23 mouse cellular contexts compared by ENCODE assay signal in genomic region chr2:22783137-22783638, GRCm38 (mm10). TPM values are rescaled to one million over a fixed set of nuclear protein-coding genes. Genes with fewer than 3 reads are reported as not detected.
DNase-seq lines count a peak whose midpoint lies in the region; ATAC-seq and TF ChIP-seq lines count a peak whose summit lies in the region.
"Had no signal": no experiment of that assay in that cellular context is flagged by ENCODE, and none has a peak within 500 bp of the region (broad histone marks: within the 10 kb centered on the region; RNA-seq: fewer than 3 reads in every experiment).

No protein-coding gene starts in this region.

- H3K9me3 ChIP-seq in liver, embryonic 13.5 days (replicated peaks) = no peaks in the 10 kb centered on the region
- no peaks in the 10 kb centered on the region for H3K9me3 ChIP-seq in liver, postnatal 0 days (ENCODE audit: low read length)
- H3K9me3 ChIP-seq in liver, embryonic 15.5 days (replicated peaks) = no peaks in the 10 kb centered on the region
- H3K9me3 ChIP-seq: forebrain, embryonic 10.5 days; forebrain, embryonic 13.5 days; hindbrain, embryonic 10.5 days; hindbrain, embryonic 13.5 days had no signal

- no peak for TF ChIP-seq POLR2A in thymus, adult 2 months (IDR thresholded peaks at IDR 0.05; ENCODE audit: control insufficient read depth, extremely low read depth, insufficient read depth, low read length, poor library complexity)
- no peak for TF ChIP-seq POLR2A in kidney, adult 2 months (IDR thresholded peaks at IDR 0.05; ENCODE audit: low read depth, low read length)

- no peak overlapping the region for H3K4me3 ChIP-seq in liver, embryonic 13.5 days (replicated peaks)
- no peak overlapping the region for H3K4me3 ChIP-seq in liver, postnatal 0 days (ENCODE audit: low read depth, low read length)
- H3K4me3 ChIP-seq in thymus, adult 2 months (ENCODE audit: control insufficient read depth, insufficient read depth, low read length) = no peak overlapping the region
- H3K4me3 ChIP-seq in liver, embryonic 15.5 days (replicated peaks) = no peak overlapping the region
- H3K4me3 ChIP-seq in kidney, adult 2 months (ENCODE audit: insufficient read depth, low read depth, low read length) = no peak overlapping the region
- H3K4me3 ChIP-seq: forebrain, embryonic 10.5 days; forebrain, embryonic 13.5 days; hindbrain, embryonic 10.5 days; hindbrain, embryonic 13.5 days had no signal

- no peak for DNase-seq in liver, embryonic 13.5 days
- no peak for DNase-seq in liver, postnatal 0 days
- DNase-seq in thymus, adult 2 months = no peak
- no peak for DNase-seq in thymus, postnatal 14 days
- no peak for DNase-seq in c-Kit-positive CD71-positive TER-119-positive erythroid progenitor cells, embryonic 14.5 days (ENCODE audit: low spot score)
- no peak for DNase-seq in kidney, adult 2 months
- DNase-seq: adrenal gland, adult 8-10 months; adrenal gland, postnatal 25 days; B cell, adult 2 months; cerebellum, adult 18-20 months; cerebellum, adult 9-10 months; cerebellum, postnatal 14 days; gastrocnemius, postnatal 10 days; gastrocnemius, postnatal 36 days had no signal

- no peaks in the 10 kb centered on the region for H3K36me3 ChIP-seq in liver, embryonic 13.5 days
- H3K36me3 ChIP-seq in liver, postnatal 0 days (replicated peaks; ENCODE audit: insufficient read depth, low read length) = no peaks in the 10 kb centered on the region
- no peaks in the 10 kb centered on the region; the same call in 1 of the 2 replicates for H3K36me3 ChIP-seq in thymus, adult 2 months (ENCODE audit: control insufficient read depth, insufficient read depth, low read length)
- no peaks in the 10 kb centered on the region for H3K36me3 ChIP-seq in liver, embryonic 15.5 days (replicated peaks)
- H3K36me3 ChIP-seq in kidney, adult 2 months (ENCODE audit: control insufficient read depth, insufficient read depth, low read length) = no peaks in the 10 kb centered on the region
- H3K36me3 ChIP-seq: forebrain, embryonic 10.5 days; hindbrain, embryonic 10.5 days; hindbrain, embryonic 13.5 days had no signal

- no peak overlapping the region for H3K4me2 ChIP-seq in liver, embryonic 13.5 days
- no peak overlapping the region for H3K4me2 ChIP-seq in liver, postnatal 0 days (ENCODE audit: low read depth, low read length)
- H3K4me2 ChIP-seq in liver, embryonic 15.5 days = no peak overlapping the region
- H3K4me2 ChIP-seq: forebrain, embryonic 13.5 days; heart, embryonic 11.5 days; hindbrain, embryonic 13.5 days had no signal

- peak; percentile 49 for ATAC-seq in liver, embryonic 13.5 days (ENCODE audit: low read depth)
- ATAC-seq in liver, postnatal 0 days = no peak
- peak; percentile 41; the same call in 1 of the 2 replicates for ATAC-seq in liver, embryonic 15.5 days (ENCODE audit: insufficient read depth)
- ATAC-seq: forebrain, embryonic 13.5 days; forebrain, embryonic 16.5 days; hindbrain, embryonic 16.5 days had no signal

- no peak overlapping the region for H3K27ac ChIP-seq in liver, embryonic 13.5 days
- H3K27ac ChIP-seq in liver, postnatal 0 days (ENCODE audit: low read depth) = no peak overlapping the region
- peak overlapping the region; percentile 37 for H3K27ac ChIP-seq in thymus, adult 2 months (ENCODE audit: control insufficient read depth, insufficient read depth, low read length)
- H3K27ac ChIP-seq in liver, embryonic 15.5 days (replicated peaks) = no peak overlapping the region
- H3K27ac ChIP-seq in kidney, adult 2 months (ENCODE audit: insufficient read depth, low read depth, low read length) = no peak overlapping the region
- H3K27ac ChIP-seq: forebrain, embryonic 10.5 days; forebrain, embryonic 13.5 days; hindbrain, embryonic 10.5 days; hindbrain, embryonic 13.5 days had no signal

- H3K27me3 ChIP-seq in liver, embryonic 13.5 days = no peaks in the 10 kb centered on the region
- no peaks in the 10 kb centered on the region for H3K27me3 ChIP-seq in liver, postnatal 0 days (ENCODE audit: insufficient read depth, low read length)
- H3K27me3 ChIP-seq in thymus, adult 2 months (ENCODE audit: control insufficient read depth, insufficient read depth, low read length) = no peaks in the 10 kb centered on the region
- no peaks in the 10 kb centered on the region for H3K27me3 ChIP-seq in liver, embryonic 15.5 days
- no peaks in the 10 kb centered on the region; the same call in 1 of the 2 replicates for H3K27me3 ChIP-seq in kidney, adult 2 months (replicated peaks; ENCODE audit: control insufficient read depth, insufficient read depth, low read length)
- H3K27me3 ChIP-seq: CH12.LX; forebrain, embryonic 13.5 days; hindbrain, embryonic 13.5 days had no signal

- no peak overlapping the region for H3K9ac ChIP-seq in liver, embryonic 13.5 days
- H3K9ac ChIP-seq in liver, postnatal 0 days (replicated peaks) = no peak overlapping the region
- no peak overlapping the region for H3K9ac ChIP-seq in liver, embryonic 15.5 days
- H3K9ac ChIP-seq: forebrain, embryonic 13.5 days; hindbrain, embryonic 13.5 days had no signal

- H3K4me1 ChIP-seq in liver, embryonic 13.5 days (replicated peaks) = peaks cover 61% of the 10 kb centered on the region
- H3K4me1 ChIP-seq in liver, postnatal 0 days (ENCODE audit: insufficient read depth) = peaks cover 4% of the 10 kb centered on the region; the same call in 1 of the 2 replicates
- H3K4me1 ChIP-seq in thymus, adult 2 months (replicated peaks; ENCODE audit: control insufficient read depth, insufficient read depth, low read length) = peaks cover 14% of the 10 kb centered on the region
- peaks cover 53% of the 10 kb centered on the region for H3K4me1 ChIP-seq in liver, embryonic 15.5 days (replicated peaks)
- H3K4me1 ChIP-seq in kidney, adult 2 months (ENCODE audit: control insufficient read depth, insufficient read depth, low read length) = no peaks in the 10 kb centered on the region
- H3K4me1 ChIP-seq: forebrain, embryonic 10.5 days; forebrain, embryonic 13.5 days; hindbrain, embryonic 10.5 days; hindbrain, embryonic 13.5 days had no signal

- TF ChIP-seq EP300 in liver, postnatal 0 days (IDR thresholded peaks at IDR 0.05; ENCODE audit: low read depth) = no peak

- WGBS in liver, embryonic 13.5 days (ENCODE audit: insufficient replicate concordance) = 56% methylated on average over 2 of the region's 2 CpGs
- 63% methylated on average over 2 of the region's 2 CpGs for WGBS in liver, postnatal 0 days (ENCODE audit: insufficient replicate concordance)
- 89% methylated on average over 2 of the region's 2 CpGs for WGBS in thymus, adult 2 months
- 52% methylated on average over 2 of the region's 2 CpGs for WGBS in liver, embryonic 15.5 days (ENCODE audit: insufficient replicate concordance)
- WGBS in kidney, adult 2 months = 76% methylated on average over 2 of the region's 2 CpGs

- TF ChIP-seq CTCF in liver, postnatal 0 days (IDR thresholded peaks at IDR 0.05; ENCODE audit: low read depth) = no peak
- TF ChIP-seq CTCF in thymus, adult 2 months (IDR thresholded peaks at IDR 0.05; ENCODE audit: borderline replicate concordance, control insufficient read depth, extremely low read depth, insufficient read depth, low read length, poor library complexity) = no peak
- no peak for TF ChIP-seq CTCF in kidney, adult 2 months (conservative IDR thresholded peaks at IDR 0.05; ENCODE audit: insufficient read depth, insufficient read length, low read depth, low read length)

RNA-seq across cellular contexts. Expression of gene Apbb1ip, which starts 9.3 kb away (rescaled TPM):
- 15.1 and 17.2 TPM in 2 replicates for polyA plus RNA-seq in liver, embryonic 13.5 days (2015; fragmentation: Nextera tagmentation; extraction: Ambion mirVana)
- 7.7 and 11.3 TPM in 2 replicates for polyA plus RNA-seq in liver, postnatal 0 days (2015; fragmentation: Nextera tagmentation; extraction: Ambion mirVana)
- 45.2 and 52.3 TPM in 2 replicates for polyA plus RNA-seq in thymus, adult 2 months (2012; rRNA removed)
- 12.7 and 13.1 TPM in 2 replicates for polyA plus RNA-seq in liver, embryonic 15.5 days (2015; fragmentation: Nextera tagmentation; extraction: Ambion mirVana)
- polyA plus RNA-seq in kidney, adult 2 months (2012; rRNA removed) = 0.69 and 2.0 TPM in 2 replicates
